Mouse (Mus musculus): ENCODE measurements around the gene Cpm.

- TF ChIP-seq CTCF (IDR thresholded peaks at IDR 0.05; ENCODE audit: low read depth, low read length) (no peak), POLR2A (IDR thresholded peaks at IDR 0.05; ENCODE audit: extremely low read depth, insufficient read depth, low read length) (no peak)
These were observed 1.5 kb downstream of the Cpm start for GRCm38 (mm10) chr10:117630810-117631209.

All from liver, adult 2 months (tissue).